Comparison of ENCODE assay signal across 15 mouse cellular contexts in genomic region chr1:82385054-82385453, GRCm38 (mm10).
DNase-seq lines count a peak whose midpoint lies in the region; ATAC-seq and TF ChIP-seq lines count a peak whose summit lies in the region.
"Had no signal": no experiment of that assay in that cellular context is flagged by ENCODE, and none has a peak within 500 bp of the region (broad histone marks: within the 10 kb centered on the region; RNA-seq: fewer than 3 reads in every experiment).

No protein-coding gene starts in this region.

- H3K4me3 ChIP-seq in forebrain, embryonic 10.5 days = no peak overlapping the region
- H3K4me3 ChIP-seq in forebrain, embryonic 11.5 days (ENCODE audit: low read depth, low read length) = no peak overlapping the region
- H3K4me3 ChIP-seq in lung, postnatal 0 days (ENCODE audit: low read depth, low read length) = no peak overlapping the region
- H3K4me3 ChIP-seq in lung, adult 2 months (replicated peaks; ENCODE audit: extremely low read depth, low read depth, low read length) = no peak overlapping the region
- no peak overlapping the region for H3K4me3 ChIP-seq in hindbrain, embryonic 15.5 days
- H3K4me3 ChIP-seq in stomach, embryonic 15.5 days (replicated peaks) = no peak overlapping the region
- H3K4me3 ChIP-seq: myocyte had no signal

- TF ChIP-seq CTCF in lung, postnatal 0 days (IDR thresholded peaks at IDR 0.05) = no peak
- no peak for TF ChIP-seq CTCF in lung, adult 2 months (IDR thresholded peaks at IDR 0.05; ENCODE audit: insufficient read depth, low read length)

- DNase-seq in forebrain, embryonic 10.5 days (ENCODE audit: extremely low spot score, low spot score) = no peak
- DNase-seq in forebrain, embryonic 11.5 days (ENCODE audit: low spot score) = no peak
- DNase-seq in lung, postnatal 0 days (ENCODE audit: low spot score) = peak; percentile 37
- DNase-seq in lung, adult 2 months = no peak
- no peak for DNase-seq in c-Kit-positive CD71-positive TER-119-positive erythroid progenitor cells, embryonic 14.5 days (ENCODE audit: low spot score)
- DNase-seq in adrenal gland, postnatal 25 days = no peak
- DNase-seq: adrenal gland, adult 2 months; heart, postnatal 36 days; kidney, postnatal 25 days; layer of hippocampus, postnatal 36 days; liver, postnatal 0 days; thymus, adult 2 months had no signal

- H3K9me3 ChIP-seq in forebrain, embryonic 10.5 days = no peaks in the 10 kb centered on the region
- H3K9me3 ChIP-seq in forebrain, embryonic 11.5 days (ENCODE audit: control insufficient read depth, low read length) = no peaks in the 10 kb centered on the region
- no peaks in the 10 kb centered on the region for H3K9me3 ChIP-seq in lung, postnatal 0 days (ENCODE audit: low read length)
- H3K9me3 ChIP-seq in hindbrain, embryonic 15.5 days = no peaks in the 10 kb centered on the region
- no peaks in the 10 kb centered on the region for H3K9me3 ChIP-seq in stomach, embryonic 15.5 days

- no peak for ATAC-seq in forebrain, embryonic 11.5 days (replicated peaks; ENCODE audit: low FRiP score)
- ATAC-seq in lung, postnatal 0 days = peak; percentile 61
- 0 out of 2 replicates have a peak, but pooled peaks have one; percentile 44 for ATAC-seq in hindbrain, embryonic 15.5 days (ENCODE audit: low FRiP score, low read depth)
- ATAC-seq in stomach, embryonic 15.5 days (ENCODE audit: insufficient read depth, low FRiP score, low read depth) = no peak
- ATAC-seq: liver, postnatal 0 days had no signal

- no peak for TF ChIP-seq POLR2A in lung, adult 2 months (IDR thresholded peaks at IDR 0.05; ENCODE audit: borderline replicate concordance, extremely low read depth, low read depth, low read length)

- peaks cover 28% of the 10 kb centered on the region for H3K4me1 ChIP-seq in forebrain, embryonic 10.5 days
- peaks cover 7% of the 10 kb centered on the region; the same call in 1 of the 2 replicates for H3K4me1 ChIP-seq in forebrain, embryonic 11.5 days (replicated peaks; ENCODE audit: control insufficient read depth, insufficient read depth, low read length)
- no peaks in the 10 kb centered on the region; the same call in 1 of the 2 replicates for H3K4me1 ChIP-seq in lung, postnatal 0 days (ENCODE audit: insufficient read depth, low read depth, low read length)
- peaks cover 2% of the 10 kb centered on the region; the same call in 1 of the 2 replicates for H3K4me1 ChIP-seq in lung, adult 2 months (ENCODE audit: control insufficient read depth, insufficient read depth, low read length)
- H3K4me1 ChIP-seq in hindbrain, embryonic 15.5 days (replicated peaks) = peaks cover 14% of the 10 kb centered on the region
- H3K4me1 ChIP-seq in stomach, embryonic 15.5 days = peaks cover 13% of the 10 kb centered on the region

- 70% methylated on average over 9 of the region's 9 CpGs for WGBS in forebrain, embryonic 10.5 days
- 64% methylated on average over 9 of the region's 9 CpGs for WGBS in forebrain, embryonic 11.5 days
- 22% methylated on average over 9 of the region's 9 CpGs for WGBS in lung, postnatal 0 days
- 29% methylated on average over 9 of the region's 9 CpGs for WGBS in lung, adult 2 months
- 39% methylated on average over 9 of the region's 9 CpGs for WGBS in hindbrain, embryonic 15.5 days
- 21% methylated on average over 9 of the region's 9 CpGs for WGBS in stomach, embryonic 15.5 days

- H3K27ac ChIP-seq in forebrain, embryonic 10.5 days = peak overlapping the region; percentile 78; the same call in 1 of the 2 replicates
- H3K27ac ChIP-seq in forebrain, embryonic 11.5 days (ENCODE audit: low read depth, low read length) = no peak overlapping the region
- H3K27ac ChIP-seq in lung, postnatal 0 days (ENCODE audit: low read length) = peak overlapping the region; percentile 2; the same call in 1 of the 2 replicates
- no peak overlapping the region; the same call in 1 of the 2 replicates for H3K27ac ChIP-seq in hindbrain, embryonic 15.5 days (replicated peaks)
- H3K27ac ChIP-seq in stomach, embryonic 15.5 days = 0 out of 2 replicates have a peak overlapping the region, but pooled peaks have one; percentile 26

- no peaks in the 10 kb centered on the region for H3K27me3 ChIP-seq in forebrain, embryonic 10.5 days (ENCODE audit: poor library complexity, severe bottlenecking)
- H3K27me3 ChIP-seq in forebrain, embryonic 11.5 days (ENCODE audit: control insufficient read depth, insufficient read depth, low read length) = no peaks in the 10 kb centered on the region
- no peaks in the 10 kb centered on the region for H3K27me3 ChIP-seq in lung, postnatal 0 days (replicated peaks; ENCODE audit: insufficient read depth, low read length)
- H3K27me3 ChIP-seq in hindbrain, embryonic 15.5 days = no peaks in the 10 kb centered on the region
- no peaks in the 10 kb centered on the region for H3K27me3 ChIP-seq in stomach, embryonic 15.5 days (replicated peaks)

- H3K36me3 ChIP-seq in forebrain, embryonic 10.5 days (replicated peaks) = no peaks in the 10 kb centered on the region
- no peaks in the 10 kb centered on the region for H3K36me3 ChIP-seq in forebrain, embryonic 11.5 days (ENCODE audit: control insufficient read depth, insufficient read depth, low read length)
- no peaks in the 10 kb centered on the region for H3K36me3 ChIP-seq in lung, postnatal 0 days (ENCODE audit: insufficient read depth, low read length)
- no peaks in the 10 kb centered on the region for H3K36me3 ChIP-seq in hindbrain, embryonic 15.5 days
- H3K36me3 ChIP-seq in stomach, embryonic 15.5 days = no peaks in the 10 kb centered on the region

- no peak for TF ChIP-seq EP300 in lung, postnatal 0 days (IDR thresholded peaks at IDR 0.05)

- H3K4me2 ChIP-seq in forebrain, embryonic 11.5 days (ENCODE audit: low read depth, low read length, severe bottlenecking) = no peak overlapping the region
- 0 out of 2 replicates have a peak overlapping the region, but pooled peaks have one; percentile 23 for H3K4me2 ChIP-seq in lung, postnatal 0 days (replicated peaks; ENCODE audit: low read depth, low read length)
- H3K4me2 ChIP-seq in hindbrain, embryonic 15.5 days = no peak overlapping the region
- no peak overlapping the region for H3K4me2 ChIP-seq in stomach, embryonic 15.5 days

- H3K9ac ChIP-seq in forebrain, embryonic 11.5 days (ENCODE audit: low read length) = no peak overlapping the region
- H3K9ac ChIP-seq in lung, postnatal 0 days (replicated peaks; ENCODE audit: low read depth) = no peak overlapping the region
- no peak overlapping the region for H3K9ac ChIP-seq in hindbrain, embryonic 15.5 days
- H3K9ac ChIP-seq in stomach, embryonic 15.5 days = no peak overlapping the region
- H3K9ac ChIP-seq: liver, postnatal 0 days had no signal

Comparison
In these comparisons a context has a peak if more than half of its experiments do, and no peak if none do; other contexts are left out.
1. H3K27ac ChIP-seq: peak in forebrain, embryonic 10.5 days (single experiment), lung, postnatal 0 days (single experiment) and stomach, embryonic 15.5 days (single experiment); none in forebrain, embryonic 11.5 days (single experiment) and hindbrain, embryonic 15.5 days (single experiment).
2. ATAC-seq: peak in lung, postnatal 0 days (single experiment) and hindbrain, embryonic 15.5 days (single experiment); none in forebrain, embryonic 11.5 days (single experiment) and stomach, embryonic 15.5 days (single experiment).